Mouse (Mus musculus): ENCODE data around the gene Cd99l2. TPM values are rescaled to one million over a fixed set of nuclear protein-coding genes. Genes with fewer than 3 reads are reported as not detected.

The Cd99l2 gene
- total RNA-seq, 2 experiments from 2014 or later = 84.0 to 93.2 TPM

Small RNA genes within 50 kb of the gene (microRNA-seq; reads per million reads assigned to microRNA genes)
- not detected for gene Gm23945

Other genes with a start within 250 kb of the Cd99l2 start
- gene Mtmr1, start 128.1 kb downstream of the Cd99l2 start, total RNA-seq (2021) = 10 to 100 TPM; 30.6 to 34.8 TPM
- gene Hmgb3, start 63.1 kb upstream of the Cd99l2 start, total RNA-seq (2021) = 100 to 1,000 TPM; 168 to 216 TPM
- not detected for gene Gpr50, start 170.8 kb upstream of the Cd99l2 start, total RNA-seq (2021)

Data from adrenal gland, postnatal 36 days (tissue).